ENCODE assay signal across 8 mouse cellular contexts in the genomic region with DNA sequence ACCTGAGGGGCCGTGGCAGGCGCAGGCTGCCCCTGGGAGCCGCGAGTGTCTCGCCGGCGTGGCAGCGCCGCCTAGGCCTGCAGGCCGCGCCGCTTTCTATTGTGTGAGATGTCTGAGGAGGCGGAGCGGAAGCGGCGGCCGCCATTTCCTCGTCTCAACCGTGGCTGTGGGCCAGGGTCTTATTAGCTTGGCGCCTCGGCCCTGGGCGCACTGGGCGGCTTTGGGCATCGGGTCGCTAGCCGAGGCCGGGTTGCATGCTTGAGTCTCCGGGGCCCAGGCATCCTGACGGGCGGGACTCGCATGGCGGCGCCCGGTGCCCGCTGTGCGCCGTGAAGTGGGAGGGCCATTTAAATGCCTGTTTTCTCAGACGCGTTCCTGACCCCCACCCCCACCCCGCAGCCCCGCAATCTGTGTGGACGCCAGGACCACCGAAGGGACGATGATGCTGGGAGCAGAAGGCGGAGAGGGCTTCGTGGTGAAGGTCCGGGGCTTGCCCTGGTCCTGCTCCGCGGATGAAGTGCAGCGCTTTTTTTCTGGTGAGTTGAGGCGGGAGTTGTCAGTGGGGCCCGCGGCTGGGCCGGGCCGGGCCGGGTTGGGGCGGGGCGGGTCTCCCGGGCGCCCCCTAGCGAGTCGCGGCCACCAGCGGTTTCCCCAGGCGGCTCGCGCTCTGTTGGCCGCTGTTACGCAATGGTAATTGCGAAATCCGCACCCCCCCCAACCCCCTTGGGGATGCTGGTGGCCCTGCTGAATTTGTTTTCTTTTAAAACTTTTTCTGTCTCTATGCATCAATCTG. TPM values are rescaled to one million over a fixed set of nuclear protein-coding genes. Genes with fewer than 3 reads are reported as not detected.
DNase-seq lines count a peak whose midpoint lies in the region; ATAC-seq and TF ChIP-seq lines count a peak whose summit lies in the region.

No protein-coding gene starts in this region.

- peak overlapping the region; percentile 100 for H3K27ac ChIP-seq in hindbrain, embryonic 13.5 days

- POLR2A ChIA-PET in Patski (lab: Charles Lee): interaction anchor here (0.8 to 2.3 kb wide), 5 partner anchors 8 to 167 kb away, joined by 3 to 7 read pairs (median 3); partner anchors contain the start of genes Cby3, Mgat4b and Sqstm1

- TF ChIP-seq CTCF in Patski (IDR thresholded peaks at IDR 0.05): peak; percentile 78

- in situ Hi-C loops in Patski (cut with MboI; ENCODE audit: low pct_unique_long_range_greater_than_20kb): loop anchor here (5.0 to 25.0 kb wide), 2 partner anchors 101 to 1541 kb away; partner anchors contain the start of genes Gm12184 and Trim7

- H3K36me3 ChIP-seq in hindbrain, embryonic 13.5 days: peaks cover 22% of the 10 kb centered on the region

- H3K9ac ChIP-seq in hindbrain, embryonic 13.5 days: peak overlapping the region; percentile 99

- CTCF ChIA-PET in Patski (lab: Charles Lee): interaction anchor here (0.8 to 1.3 kb wide), 2 partner anchors 24 to 85 kb away, joined by 3 to 4 read pairs; partner anchors contain the start of gene Cby3

- ATAC-seq in Patski: peak; percentile 57
- peak; percentile 83 for ATAC-seq in hindbrain, embryonic 13.5 days (ENCODE audit: low FRiP score)

- H3K9me3 ChIP-seq in hindbrain, embryonic 13.5 days: no peaks in the 10 kb centered on the region

- no peaks in the 10 kb centered on the region for H3K27me3 ChIP-seq in Patski
- no peaks in the 10 kb centered on the region for H3K27me3 ChIP-seq in hindbrain, embryonic 13.5 days

- WGBS in hindbrain, embryonic 13.5 days: under 1% methylated on average over 61 of the region's 71 CpGs

- peak overlapping the region; percentile 81 for H3K4me2 ChIP-seq in hindbrain, embryonic 13.5 days

- no peak for DNase-seq in Patski (ENCODE audit: low read depth, low spot score)
- DNase-seq in cerebellum, postnatal 14 days: peak; percentile 89 to 90
- peak; percentile 43 to 67 for DNase-seq in frontal cortex, postnatal 14 days (ENCODE audit: low spot score in 2 of 2)
- peak; percentile 73 to 81 for DNase-seq in layer of hippocampus, postnatal 25 days (ENCODE audit: extremely low spot score in 1 of 2, low spot score in 1 of 2)
- DNase-seq in lung, postnatal 25 days (ENCODE audit: low spot score): peak; percentile 89
- peak; percentile 47 for DNase-seq in retina, adult 2 months (ENCODE audit: low read depth, low spot score)
- DNase-seq in thymus, postnatal 36 days: peak; percentile 79 to 80

- H3K4me3 ChIP-seq in hindbrain, embryonic 13.5 days: peak overlapping the region; percentile 97

- peaks cover 26% of the 10 kb centered on the region for H3K4me1 ChIP-seq in hindbrain, embryonic 13.5 days (replicated peaks)

RNA-seq across cellular contexts. Expression of gene Hnrnph1, which starts 1.3 kb away (rescaled TPM):
- polyA plus RNA-seq in Patski (2021): 503 TPM
- 534 and 549 TPM in 2 replicates for polyA plus RNA-seq in hindbrain, embryonic 13.5 days (2015; fragmentation: Nextera tagmentation; extraction: Ambion mirVana)
- total RNA-seq in layer of hippocampus, postnatal 25 days (2021): 100 to 1,000 TPM; 241 to 264 TPM

RNA-seq across cellular contexts. Expression of gene Cby3, which starts 23.8 kb away (rescaled TPM):
- polyA plus RNA-seq in Patski (2021): not detected
- polyA plus RNA-seq in hindbrain, embryonic 13.5 days (2015; fragmentation: Nextera tagmentation; extraction: Ambion mirVana): 0.75 and 1.4 TPM in 2 replicates
- under 1 TPM in 1 of 2 experiments, not detected in 1; 0.42 TPM for total RNA-seq in layer of hippocampus, postnatal 25 days (2021)

RNA-seq across cellular contexts. Expression of gene Canx, which starts 52.6 kb away (rescaled TPM):
- polyA plus RNA-seq in Patski (2021): 801 TPM
- polyA plus RNA-seq in hindbrain, embryonic 13.5 days (2015; fragmentation: Nextera tagmentation; extraction: Ambion mirVana): 265 and 269 TPM in 2 replicates
- 100 to 1,000 TPM; 390 to 437 TPM for total RNA-seq in layer of hippocampus, postnatal 25 days (2021)

RNA-seq across cellular contexts. Expression of gene Rufy1, which starts 52.8 kb away (rescaled TPM):
- 35.8 TPM for polyA plus RNA-seq in Patski (2021)
- 22.7 and 27.5 TPM in 2 replicates for polyA plus RNA-seq in hindbrain, embryonic 13.5 days (2015; fragmentation: Nextera tagmentation; extraction: Ambion mirVana)
- 10 to 100 TPM; 26.7 to 30.3 TPM for total RNA-seq in layer of hippocampus, postnatal 25 days (2021)
